Mouse (Mus musculus) inflammation-experienced regulatory T-cells, adult 6 months (primary cell): ENCODE measurements around the gene Gstt4. TPM values are rescaled to one million over a fixed set of nuclear protein-coding genes. Genes with fewer than 3 reads are reported as not detected.
"Not testable (repeated sequence)": the region's sequence is repeated elsewhere in the genome, so short reads cannot be mapped to it uniquely, and the experiment has no call there.

Experiments used
- ATAC-seq: one replicate; pipeline ENCODE4 v1.8.0; 2017
- polyA plus RNA-seq, 3 experiments: library from polyadenylated mRNA; unstranded; fragments of 100-300 nt; shearing (Covaris generic); gene quantifications; one replicate each; pipeline ENCODE4 v1.2.1; 2017

Gstt4 gene
- polyA plus RNA-seq, 3 experiments from 2014 or later, result not detected

DNA sequence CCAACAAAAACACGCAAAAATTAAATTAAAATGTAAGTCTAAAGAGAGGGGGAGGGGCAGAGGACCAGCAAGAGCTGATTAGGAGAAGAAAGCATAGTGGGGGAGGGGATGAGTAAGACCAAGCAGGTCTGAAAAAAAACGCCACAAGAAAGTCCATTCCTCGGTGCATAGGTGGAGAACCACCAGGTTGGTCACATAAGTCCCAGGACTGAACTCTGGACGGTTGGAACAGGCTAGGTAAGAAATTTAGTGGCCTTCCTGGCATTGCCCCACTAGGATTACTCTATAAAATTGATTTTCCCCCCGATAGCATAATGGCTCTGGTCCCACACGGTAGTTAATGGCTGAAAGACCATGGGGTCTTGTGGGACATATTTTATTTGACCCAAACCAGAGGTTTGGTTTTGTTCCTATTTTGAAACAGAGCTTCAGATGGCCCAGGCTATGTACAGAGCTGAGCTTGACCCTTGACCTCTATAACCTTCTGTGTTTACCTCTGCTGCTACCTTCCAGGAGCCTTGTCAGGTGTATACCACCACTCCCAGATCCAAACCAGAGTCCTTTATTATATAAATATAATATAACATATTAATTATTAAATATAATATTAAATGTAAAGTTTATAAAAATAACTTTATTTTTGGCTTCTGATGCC is 33.1 kb downstream of the Gstt4 start:
- ATAC-seq, result no peak

DNA sequence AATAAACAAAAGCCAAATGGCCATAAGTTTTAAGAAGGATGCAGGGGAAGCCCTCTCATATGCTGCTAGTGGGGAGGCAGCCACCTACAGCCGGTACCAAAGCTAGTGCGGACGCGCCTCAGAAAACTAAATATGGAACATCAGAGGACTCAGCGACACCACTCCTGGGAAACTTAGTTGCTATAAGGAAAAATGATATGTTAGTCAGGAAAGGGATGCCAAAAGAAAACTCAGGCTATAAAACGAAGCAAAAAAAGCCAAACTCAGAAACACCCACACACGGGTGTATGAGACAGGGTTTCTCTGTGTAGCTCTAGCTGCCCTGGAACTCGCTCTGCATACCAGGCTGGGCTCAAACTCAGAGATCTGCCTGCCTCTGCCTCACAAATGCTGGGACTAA is 34.1 kb downstream of the Gstt4 start:
- ATAC-seq, result no peak

DNA sequence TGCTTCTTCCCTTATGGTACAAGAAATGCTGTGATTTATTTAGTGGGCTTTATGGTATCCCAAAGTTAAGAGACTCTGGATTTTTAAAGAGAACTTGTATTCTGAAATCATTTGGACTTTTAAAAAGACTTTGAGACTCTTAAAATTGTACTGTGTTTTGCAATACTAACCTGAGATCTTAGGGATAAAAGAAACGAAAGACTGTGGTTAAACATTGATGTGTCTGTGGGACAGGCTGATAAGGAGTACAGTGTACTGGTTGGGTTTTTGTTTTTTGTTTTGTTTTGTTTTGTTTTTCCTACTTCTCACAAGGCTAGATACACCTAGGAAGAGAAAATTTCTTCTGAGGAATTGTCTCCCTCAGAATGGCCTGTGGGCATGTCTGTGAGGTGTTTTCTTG is 36.9 kb downstream of the Gstt4 start:
- ATAC-seq, result no peak

DNA sequence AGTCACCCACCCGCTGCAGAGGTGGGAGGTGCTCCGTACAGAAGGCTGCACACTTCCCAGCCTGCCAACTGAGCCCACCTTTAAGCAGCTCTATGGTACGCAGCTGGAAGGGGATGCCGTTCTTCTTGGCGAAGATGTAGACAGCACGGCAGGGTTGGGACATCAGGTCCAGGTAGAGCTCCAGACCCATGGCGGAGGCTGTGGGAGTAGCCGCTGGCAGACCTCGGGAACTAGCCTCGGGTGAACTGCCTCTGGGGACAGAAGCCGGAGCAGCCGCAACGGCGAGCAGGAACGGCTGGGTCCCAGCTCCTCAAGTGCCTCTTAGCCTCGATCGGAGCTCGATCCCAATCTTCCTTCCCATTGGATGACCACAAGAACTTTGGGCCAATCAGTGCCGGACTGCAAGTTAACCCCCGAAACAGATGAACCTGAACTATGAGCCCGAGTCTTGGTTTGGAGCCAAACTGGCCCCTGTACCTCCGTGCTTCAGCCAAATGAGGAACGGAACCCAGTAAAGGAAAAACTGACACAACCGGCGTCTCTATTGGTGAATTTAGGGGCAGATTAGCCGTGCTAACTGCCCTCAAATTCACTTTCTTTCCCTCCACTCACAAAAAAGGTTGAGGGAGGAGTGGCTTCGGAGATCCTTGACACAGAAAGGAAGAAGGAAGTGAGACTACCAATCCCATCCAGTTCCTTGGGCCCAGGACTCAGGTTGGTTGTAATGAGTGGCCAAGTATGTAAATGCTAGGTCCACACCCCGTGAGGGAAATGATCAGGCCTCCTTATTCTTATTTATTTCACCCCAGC is 41.4 kb downstream of the Gstt4 start, which contains the start of the genes Gm20441 and Gstt3:
TSS of gene Gm20441 (minus strand) at position 186 of the 810 bp plus-strand sequence.
TSS of gene Gstt3 (minus strand) at position 646 of the 810 bp plus-strand sequence.
- peak; percentile 55 for ATAC-seq

DNA sequence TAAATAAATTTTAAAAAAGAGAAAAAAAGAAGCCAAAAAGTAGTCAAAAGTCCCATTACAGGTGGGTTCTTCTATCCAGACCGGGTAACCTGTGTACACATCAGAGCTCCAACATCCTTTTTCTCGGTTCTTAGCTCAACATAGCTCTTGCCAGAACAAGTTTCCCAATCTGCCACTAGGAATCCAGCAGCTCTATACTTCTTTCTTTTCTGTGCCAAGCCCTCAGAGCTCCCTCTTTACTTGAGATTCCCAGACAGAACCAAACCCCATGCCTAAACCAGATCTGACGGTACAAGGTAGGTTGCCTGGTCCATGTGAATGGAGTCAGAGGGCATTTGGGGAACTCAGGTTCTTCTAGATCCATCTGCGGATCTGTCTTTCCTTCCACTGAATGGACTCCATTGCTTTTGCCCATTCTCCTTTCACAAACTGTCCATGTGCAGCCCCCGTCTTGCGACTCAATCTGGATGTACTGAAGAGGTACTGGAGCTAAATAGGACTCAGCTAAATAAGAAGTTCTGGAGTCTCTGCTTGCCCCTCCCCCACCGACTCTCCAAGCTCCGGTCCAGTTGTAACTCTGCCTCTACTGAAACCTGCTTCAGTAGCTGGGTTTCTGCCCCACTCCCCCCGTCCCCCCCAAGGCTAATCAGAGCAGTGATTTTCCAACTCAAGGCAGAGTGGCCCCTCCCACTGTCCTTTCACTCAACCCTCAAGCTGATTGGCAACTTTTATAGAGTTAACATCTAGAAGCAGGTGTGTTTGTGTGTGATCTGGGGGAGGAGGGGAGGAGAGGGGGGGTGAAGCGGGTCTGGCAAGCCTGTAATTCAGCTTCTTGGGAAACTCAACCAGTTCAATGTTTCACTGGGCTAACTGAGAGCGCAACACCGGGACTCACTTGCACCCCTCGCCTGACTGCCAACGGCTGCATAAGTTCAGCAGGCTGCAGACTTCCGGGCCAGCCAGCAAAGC is 42.9 kb downstream of the Gstt4 start:
- ATAC-seq, result peak; percentile 18

DNA sequence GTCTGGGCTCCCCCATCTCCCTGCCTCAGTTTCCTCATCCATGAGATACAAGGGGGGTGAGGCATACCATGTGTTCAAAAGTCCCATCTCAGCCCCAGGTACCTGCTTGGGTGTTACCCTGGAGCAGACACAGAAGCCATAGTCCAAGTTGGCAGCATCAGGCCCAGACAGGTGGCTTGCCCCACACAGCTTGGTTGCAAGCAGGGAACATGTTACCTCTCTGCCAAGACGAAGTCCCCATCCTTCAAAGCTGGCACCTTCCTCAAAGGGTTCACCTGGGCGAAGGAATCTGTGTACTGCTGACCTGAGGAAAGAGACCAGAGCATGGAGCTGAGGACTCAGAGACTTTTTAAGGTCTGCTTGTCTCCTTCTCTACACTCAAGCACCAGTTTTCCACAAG is 44.5 kb downstream of the Gstt4 start:
- no peak for ATAC-seq

DNA sequence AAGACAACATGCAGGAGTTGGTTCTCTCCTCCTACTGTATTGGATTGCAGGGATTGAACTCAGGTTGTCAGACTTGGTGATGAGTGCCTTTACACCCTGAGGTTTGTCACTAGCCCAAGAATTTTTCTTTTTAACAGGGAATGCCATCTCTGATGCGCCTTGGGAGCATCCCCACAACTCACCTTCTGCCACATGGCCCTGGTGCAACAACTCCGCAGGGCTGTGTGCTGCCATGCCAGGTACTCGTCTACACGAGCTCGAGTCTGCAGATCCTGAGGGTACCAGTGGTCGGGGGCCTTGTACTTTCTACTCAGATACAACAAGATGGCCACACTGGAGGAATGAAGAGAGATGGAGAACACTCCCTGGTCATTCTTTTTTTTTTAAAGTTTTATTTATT is 45.8 kb downstream of the Gstt4 start:
- ATAC-seq, result no peak

DNA sequence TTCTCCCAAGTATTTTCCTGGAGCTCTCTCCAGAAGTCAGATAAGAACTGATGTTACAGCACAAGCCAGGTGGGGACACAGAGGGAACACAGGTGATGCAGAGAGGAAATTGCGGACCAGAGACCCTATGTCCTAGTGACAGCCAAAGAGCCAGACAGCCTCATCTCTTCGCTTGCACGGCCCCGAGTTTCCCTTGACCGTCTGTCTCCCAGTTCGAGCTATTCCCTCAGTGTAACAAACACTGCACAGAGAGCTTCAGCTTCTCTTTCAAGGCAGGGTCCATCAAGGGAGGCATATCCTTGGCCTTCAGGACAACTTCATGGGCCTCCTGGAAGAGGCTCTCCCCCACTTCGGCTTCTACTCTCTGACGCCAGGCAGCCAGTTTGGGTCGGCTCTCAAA is 47.8 kb downstream of the Gstt4 start:
- ATAC-seq, result no peak

DNA sequence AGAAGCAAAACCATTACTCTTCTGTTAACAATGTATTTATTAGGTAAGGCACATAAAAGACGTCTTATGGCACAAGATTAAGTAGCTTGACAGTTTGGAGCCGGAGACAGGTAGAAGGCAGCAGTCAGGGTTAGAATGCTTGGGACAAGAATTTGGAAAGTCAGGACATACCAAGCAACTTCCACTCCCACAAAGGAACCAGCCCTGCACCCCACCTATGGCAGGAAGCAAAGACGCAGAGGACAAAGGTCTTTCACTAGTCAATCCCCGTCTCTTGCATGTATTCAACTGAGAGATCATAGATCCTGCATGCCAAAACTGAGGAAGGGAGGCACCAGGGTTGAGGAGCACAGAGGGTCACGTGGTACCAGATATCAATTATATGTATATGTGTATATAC is 48.2 kb downstream of the Gstt4 start:
- no peak for ATAC-seq

DNA sequence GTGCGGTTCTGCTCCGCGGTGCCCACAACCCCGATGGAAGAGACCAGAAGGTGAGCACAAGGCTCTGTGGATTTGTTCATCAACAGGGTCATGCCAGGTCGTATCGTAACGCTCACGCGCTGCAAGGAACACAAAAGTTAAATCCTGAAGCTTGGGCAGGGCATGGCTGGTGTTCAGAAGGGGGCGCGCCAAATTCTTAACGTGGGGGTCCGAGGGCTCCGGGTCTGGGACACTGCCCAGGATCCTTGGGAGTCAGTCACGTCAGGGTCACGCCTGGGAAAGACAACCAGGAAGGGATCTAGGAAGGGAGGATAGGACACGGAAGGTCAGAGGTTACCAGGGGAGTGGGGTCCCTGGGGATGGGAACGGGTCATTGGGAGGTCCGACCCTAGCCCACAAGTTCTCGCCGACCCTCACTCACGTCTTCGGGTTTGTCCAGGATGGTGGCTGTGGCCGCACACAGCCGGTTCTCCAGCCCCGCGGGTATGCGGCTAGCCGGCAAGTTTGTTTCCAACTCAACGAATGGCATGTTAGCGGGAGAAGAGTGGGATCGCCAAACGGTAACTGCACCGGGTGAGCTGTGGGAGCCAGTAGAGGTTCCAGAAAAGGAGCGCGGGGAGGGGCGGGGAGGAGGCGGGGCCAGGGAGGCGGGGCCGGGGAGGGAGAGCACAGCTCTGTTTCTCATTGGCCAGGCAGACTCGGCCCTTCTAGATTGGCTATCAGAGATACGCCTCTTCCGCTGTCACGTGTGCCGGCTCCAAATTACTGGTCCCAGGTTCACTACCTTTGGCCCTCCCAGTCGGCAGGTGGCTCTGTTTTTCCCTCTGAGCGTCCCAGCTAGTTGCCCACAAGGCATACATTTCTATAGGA is 49.3 kb downstream of the Gstt4 start, which contains the start of gene Ddt:
TSS of gene Ddt (minus strand) at position 620 of the 870 bp plus-strand sequence.
- peak; percentile 99 for ATAC-seq

DNA sequence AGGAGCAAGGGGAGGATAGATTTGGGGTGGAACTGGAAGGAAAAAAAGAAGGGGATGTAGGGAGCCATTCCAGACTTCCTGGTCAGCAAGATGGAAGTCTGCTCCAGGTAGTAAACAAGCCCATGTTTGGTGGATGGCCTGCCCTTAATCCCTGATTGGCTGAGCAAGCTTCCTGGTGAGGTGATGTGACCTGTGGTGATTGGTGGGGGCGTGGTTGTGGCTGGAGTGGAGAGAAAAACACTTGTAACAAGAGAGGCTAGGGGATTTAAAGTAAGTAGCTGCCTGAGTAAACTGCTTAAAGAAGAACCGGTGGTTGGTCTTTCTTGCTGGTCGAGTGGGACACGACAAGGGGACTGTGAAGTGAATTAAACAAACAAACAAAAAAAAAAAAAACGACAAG is 54.6 kb downstream of the Gstt4 start:
- ATAC-seq, result not testable (repeated sequence)

DNA sequence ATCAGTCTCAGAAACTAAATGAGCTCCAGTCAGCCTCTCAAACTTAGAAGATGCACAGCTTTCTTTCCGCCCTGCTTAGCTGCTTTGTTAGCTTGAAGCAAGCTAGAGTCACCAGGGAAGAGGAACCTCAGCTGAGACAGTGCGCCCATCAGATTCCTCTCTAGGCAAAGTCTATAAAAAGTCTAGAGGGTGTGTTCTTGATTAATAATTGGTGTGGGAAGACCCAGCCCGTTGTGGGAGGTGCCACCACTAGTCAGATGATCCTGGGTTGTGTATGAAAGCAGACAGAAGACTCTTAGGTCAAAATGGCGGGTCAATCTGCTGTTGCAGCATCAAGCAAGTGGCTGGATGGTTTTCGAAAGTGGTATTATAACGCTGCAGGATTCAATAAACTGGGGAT is 55.5 kb downstream of the Gstt4 start:
- ATAC-seq, result no peak

Other genes with a start within 250 kb of the Gstt4 start
- gene Ggt5, start 233.2 kb downstream of the Gstt4 start, polyA plus RNA-seq, result under 1 TPM; 0.29 to 0.45 (median 0.42) TPM
- gene Susd2, start 178.5 kb downstream of the Gstt4 start, polyA plus RNA-seq, result 10 to 100 TPM; 12.4 to 23.2 (median 19.2) TPM
- gene Cabin1, start 58.2 kb downstream of the Gstt4 start, polyA plus RNA-seq, result 10 to 100 TPM; 24.8 to 27.1 (median 26.2) TPM
- 10 to 100 TPM; 63.4 to 95.0 (median 86.4) TPM for gene Ddt, start 49.1 kb downstream of the Gstt4 start, polyA plus RNA-seq
- not detected for gene Gm20441, start 41.6 kb downstream of the Gstt4 start, polyA plus RNA-seq
- gene Gstt3, start 41.1 kb downstream of the Gstt4 start, polyA plus RNA-seq, result 10 to 100 TPM in 1 of 3 experiments, 1 to 10 TPM in 2; 9.0 to 12.7 (median 9.3) TPM
- gene Gstt1, start 24.0 kb downstream of the Gstt4 start, polyA plus RNA-seq, result 1 to 10 TPM; 1.7 to 3.6 (median 2.2) TPM
- gene Gstt2, start 14.9 kb upstream of the Gstt4 start, polyA plus RNA-seq, result 10 to 100 TPM; 52.2 to 69.9 (median 64.5) TPM
- 100 to 1,000 TPM; 423 to 560 (median 495) TPM for gene Mif, start 37.7 kb upstream of the Gstt4 start, polyA plus RNA-seq
- 1 to 10 TPM in 1 of 3 experiments, under 1 TPM in 2; 0.39 to 3.3 (median 0.73) TPM for gene Derl3, start 70.9 kb upstream of the Gstt4 start, polyA plus RNA-seq
- 100 to 1,000 TPM in 2 of 3 experiments, 10 to 100 TPM in 1; 89.2 to 126 (median 106) TPM for gene Smarcb1, start 99.1 kb upstream of the Gstt4 start, polyA plus RNA-seq
- gene Chchd10, start 110.6 kb upstream of the Gstt4 start, polyA plus RNA-seq, result 10 to 100 TPM in 2 of 3 experiments, 1 to 10 TPM in 1; 5.3 to 15.4 (median 11.3) TPM
- gene Mmp11, start 114.0 kb upstream of the Gstt4 start, polyA plus RNA-seq, result 1 to 10 TPM in 2 of 3 experiments, under 1 TPM in 1; 0.91 to 7.7 (median 4.4) TPM
- not detected for gene Gm867, start 118.1 kb upstream of the Gstt4 start, polyA plus RNA-seq
- gene Vpreb3, start 120.5 kb upstream of the Gstt4 start, polyA plus RNA-seq, result under 1 TPM in 1 of 3 experiments, not detected in 2; 0.99 TPM
- gene Gm5134, start 132.0 kb upstream of the Gstt4 start, polyA plus RNA-seq, result 1 to 10 TPM in 1 of 3 experiments, under 1 TPM in 2; 0.30 to 1.7 (median 0.58) TPM
- gene Zfp280b, start 210.1 kb upstream of the Gstt4 start, polyA plus RNA-seq, result 10 to 100 TPM in 1 of 3 experiments, 1 to 10 TPM in 2; 9.6 to 10.3 (median 9.9) TPM